Mouse (Mus musculus) small intestine, adult 2 months (tissue): Measurements from ENCODE around the gene Lpp.

Experiments used
- CTCF ChIP-seq: fragments of 200-500 bp; IDR thresholded peaks from 2 replicates; pipeline ENCODE4 v1.5.1; 2012; ENCODE audit warnings: low read depth, mild to moderate bottlenecking, control low read depth, inconsistent platforms, low read length, moderate library complexity, mixed read lengths; ENCODE audit not compliant: insufficient replicate concordance, insufficient read length; ENCODE audit errors: extremely low read depth
- POLR2A ChIP-seq: fragments of 200-500 bp; IDR thresholded peaks from 2 replicates; pipeline ENCODE4 v1.6.1; 2012; ENCODE audit warnings: low read depth, mild to moderate bottlenecking, control low read depth, inconsistent platforms, low read length, moderate library complexity

DNA sequence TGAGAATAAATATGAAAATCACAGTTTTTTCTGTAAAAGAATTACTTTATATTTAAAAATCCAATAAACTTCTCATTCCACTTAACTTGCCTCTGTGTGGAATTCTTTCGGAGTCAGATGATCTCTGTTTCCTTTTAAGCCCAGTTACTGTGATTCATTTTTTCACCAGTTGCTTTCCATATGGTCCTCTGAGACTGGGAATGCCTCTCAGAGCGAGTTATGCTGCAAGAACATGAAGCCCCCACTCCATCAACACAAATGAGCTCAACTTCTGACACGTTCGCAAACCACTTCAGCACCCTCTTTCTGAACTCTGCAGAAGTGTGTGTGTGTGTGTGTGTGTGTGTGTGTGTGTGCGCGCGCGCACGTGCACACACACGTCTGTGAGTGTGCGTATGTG, 599.2 kb downstream of the Lpp start:
- TF ChIP-seq CTCF: no peak
- no peak for TF ChIP-seq POLR2A
